Mouse (Mus musculus) c-Kit-positive CD71-positive TER-119-positive erythroid progenitor cells, embryonic 14.5 days (primary cell): ENCODE measurements around the gene Pkd1l2.

Source experiments
- DNase-seq: peaks from one replicate; pipeline ENCODE4 v3.0.0-alpha.2; 2013; ENCODE audit warnings: low spot score

The Pkd1l2 gene

DNA sequence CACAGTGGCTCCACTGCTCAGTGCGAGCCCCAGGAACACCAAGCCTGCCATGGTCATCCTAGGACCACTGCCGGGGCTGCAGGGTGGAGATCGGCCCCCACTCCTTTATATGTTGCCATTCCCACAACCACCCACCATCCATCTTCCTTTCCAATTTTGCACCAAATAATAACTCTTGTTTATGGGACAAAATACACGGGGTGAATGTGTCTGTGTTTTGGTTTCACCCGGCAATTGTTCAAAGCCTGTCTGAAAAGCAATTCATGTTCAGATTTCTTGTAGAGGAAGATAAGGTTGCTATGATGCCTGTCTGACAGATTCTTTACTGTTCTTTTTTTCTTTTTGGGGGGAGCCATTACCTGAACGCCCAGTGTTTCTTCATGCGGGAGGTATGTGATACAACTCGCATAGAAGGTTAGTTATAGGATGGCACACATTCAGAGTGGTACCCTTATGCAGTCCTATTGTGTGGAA, at the start of gene Pkd1l2:
TSS of gene Pkd1l2 (minus strand) at position 51 of the 474 bp plus-strand sequence.
- no peak for DNase-seq

DNA sequence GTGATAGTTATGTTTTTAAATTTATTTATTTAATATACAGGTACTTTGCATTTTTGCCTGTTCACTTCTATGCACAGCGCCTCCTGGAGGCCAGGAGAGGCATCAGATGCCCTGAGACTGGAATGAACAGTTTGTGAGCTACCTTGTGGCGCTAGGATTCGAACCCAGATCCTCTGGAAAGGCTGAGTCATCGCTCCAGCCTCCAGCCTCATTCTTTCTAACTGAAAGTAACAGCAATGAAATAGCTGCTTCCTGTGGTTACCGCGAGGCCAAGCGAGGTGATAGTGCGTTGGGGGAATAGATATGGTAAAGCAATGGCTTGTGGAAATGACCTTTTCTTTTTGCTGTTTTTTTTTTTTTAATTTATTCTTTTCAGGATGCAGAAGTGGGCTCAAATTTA, 44.8 kb upstream of the Pkd1l2 start:
- DNase-seq = peak; percentile 15

DNA sequence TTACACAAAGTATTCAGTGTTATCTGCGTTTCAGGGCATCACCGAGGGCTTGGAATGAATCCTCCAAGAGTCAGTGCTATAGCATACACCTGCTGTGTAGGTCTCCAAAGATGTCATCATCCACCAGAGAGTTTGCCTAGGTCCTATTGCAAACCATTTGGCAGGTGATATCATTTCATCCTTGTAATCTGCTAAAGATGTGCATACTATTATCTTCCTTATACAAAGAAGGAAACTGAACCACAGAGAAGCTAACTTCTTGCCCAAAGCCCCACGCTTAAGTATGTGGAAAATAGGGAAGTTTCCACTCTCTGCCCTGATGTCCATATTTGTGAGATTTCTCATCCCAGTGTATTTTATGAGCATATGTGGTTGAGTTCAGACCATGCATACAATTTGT, 44.2 kb upstream of the Pkd1l2 start:
- DNase-seq = no peak

DNA sequence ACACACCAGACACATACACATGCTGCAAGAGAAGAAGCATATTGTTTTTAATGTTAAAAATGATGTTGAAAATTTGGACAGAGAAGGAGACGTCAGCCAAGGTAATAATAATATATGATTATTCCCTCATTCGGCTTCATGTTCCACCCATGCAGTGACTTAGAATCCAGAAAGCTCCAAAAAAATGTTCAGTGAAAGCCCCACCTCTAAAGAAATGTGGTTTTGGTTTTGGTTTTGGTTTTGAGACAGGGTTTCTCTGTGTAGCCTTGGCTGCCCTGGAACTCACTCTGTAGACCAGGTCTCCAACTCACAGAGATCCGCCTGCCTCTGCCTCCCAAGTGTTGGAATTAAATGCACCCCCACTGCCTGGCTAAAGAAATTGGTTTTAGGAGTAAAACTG, 43.6 kb upstream of the Pkd1l2 start:
- no peak for DNase-seq

DNA sequence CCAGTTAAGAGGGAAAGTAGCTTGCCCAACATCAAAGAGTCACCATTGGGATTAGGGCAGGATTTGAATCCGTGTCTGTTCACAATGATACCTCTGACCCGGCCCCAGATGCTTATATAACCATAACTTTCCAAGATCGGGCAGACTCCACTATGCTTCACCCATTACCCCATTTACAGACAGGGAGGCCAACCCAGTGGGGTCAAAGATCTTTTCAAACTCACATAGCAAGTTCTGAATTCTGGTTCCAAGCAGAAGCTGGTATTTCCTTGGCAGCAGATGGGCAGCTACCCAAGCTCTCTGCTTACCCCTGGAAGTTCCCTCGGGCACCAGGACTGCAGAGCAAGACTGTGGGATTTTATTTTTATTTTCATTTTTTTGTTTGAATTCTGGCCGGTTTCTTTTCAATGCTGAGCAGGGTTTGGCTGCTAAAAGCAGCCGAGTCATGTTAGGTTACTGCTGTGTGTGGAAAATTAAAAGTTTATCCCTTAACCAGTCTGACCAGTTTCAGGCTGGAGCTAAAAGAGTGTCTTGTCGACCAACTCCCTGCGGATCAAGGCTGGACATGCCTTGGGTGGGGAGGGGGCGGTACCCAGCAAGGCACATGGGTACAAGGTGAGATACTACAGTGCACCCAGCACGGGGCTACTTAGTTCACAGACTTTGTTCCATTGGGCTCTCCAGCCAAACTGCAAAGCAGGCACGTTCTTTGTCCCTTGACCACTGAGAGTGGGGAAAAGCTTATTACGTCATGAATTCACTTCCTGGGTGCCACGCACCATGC, 41.8 kb upstream of the Pkd1l2 start:
- DNase-seq = no peak

DNA sequence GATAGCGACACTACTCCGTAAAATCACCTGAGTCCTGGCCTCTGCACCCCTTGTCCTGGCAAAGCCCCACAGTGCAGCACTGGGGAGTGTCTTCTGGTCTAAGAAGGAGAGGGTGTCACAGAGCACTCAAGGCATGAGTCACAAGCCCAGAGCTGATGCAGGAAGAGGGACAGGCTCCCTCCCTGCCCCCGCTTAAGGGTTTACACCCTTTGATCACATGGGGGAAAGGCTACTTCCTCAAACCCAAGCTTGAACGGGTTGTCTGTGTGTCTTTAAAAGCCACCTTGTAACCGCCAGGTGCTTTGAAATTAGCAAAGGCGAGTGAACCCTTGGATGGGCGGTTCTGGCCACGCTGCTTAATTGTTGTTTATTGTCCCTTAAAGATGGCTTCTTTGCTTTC, 39.0 kb upstream of the Pkd1l2 start:
- DNase-seq = no peak

DNA sequence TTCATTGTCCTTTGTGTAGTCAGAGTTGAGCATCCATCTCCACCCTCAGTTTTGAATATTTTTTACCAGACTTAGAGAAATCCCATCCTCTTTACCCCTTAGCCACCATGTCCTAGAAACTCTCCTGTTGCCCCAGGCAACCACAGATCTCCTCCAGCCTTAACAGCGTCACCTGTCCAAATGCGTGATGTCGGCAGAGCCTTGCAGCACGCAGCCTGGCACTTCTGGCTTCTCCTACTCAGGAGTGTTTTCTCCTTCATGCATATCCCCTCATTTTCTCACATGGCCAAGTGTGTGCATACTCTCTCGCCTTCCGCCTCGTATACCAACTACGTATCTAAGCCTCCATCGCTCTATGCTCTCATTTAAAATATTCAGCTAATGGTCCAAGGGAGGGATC, 36.2 kb upstream of the Pkd1l2 start:
- DNase-seq = no peak

DNA sequence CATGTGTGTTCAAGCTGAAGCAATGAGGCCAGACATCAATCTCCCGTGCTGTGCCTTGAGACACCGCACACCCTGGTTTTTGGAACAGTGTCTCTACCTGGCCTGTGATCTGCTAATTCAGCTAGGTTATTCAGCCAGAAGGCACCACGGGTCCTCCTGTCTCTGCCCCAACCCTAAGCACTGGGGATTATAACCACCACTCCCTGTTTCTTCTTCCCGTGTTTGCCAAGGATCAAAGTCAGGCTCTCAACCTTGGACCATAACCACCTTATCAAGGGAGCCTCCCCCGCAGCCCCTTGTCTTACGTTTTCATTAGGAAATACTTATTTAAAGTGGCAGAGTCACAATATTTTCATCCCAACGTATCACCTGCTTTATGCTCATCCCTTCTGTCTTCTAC, 34.3 kb upstream of the Pkd1l2 start:
- no peak for DNase-seq

DNA sequence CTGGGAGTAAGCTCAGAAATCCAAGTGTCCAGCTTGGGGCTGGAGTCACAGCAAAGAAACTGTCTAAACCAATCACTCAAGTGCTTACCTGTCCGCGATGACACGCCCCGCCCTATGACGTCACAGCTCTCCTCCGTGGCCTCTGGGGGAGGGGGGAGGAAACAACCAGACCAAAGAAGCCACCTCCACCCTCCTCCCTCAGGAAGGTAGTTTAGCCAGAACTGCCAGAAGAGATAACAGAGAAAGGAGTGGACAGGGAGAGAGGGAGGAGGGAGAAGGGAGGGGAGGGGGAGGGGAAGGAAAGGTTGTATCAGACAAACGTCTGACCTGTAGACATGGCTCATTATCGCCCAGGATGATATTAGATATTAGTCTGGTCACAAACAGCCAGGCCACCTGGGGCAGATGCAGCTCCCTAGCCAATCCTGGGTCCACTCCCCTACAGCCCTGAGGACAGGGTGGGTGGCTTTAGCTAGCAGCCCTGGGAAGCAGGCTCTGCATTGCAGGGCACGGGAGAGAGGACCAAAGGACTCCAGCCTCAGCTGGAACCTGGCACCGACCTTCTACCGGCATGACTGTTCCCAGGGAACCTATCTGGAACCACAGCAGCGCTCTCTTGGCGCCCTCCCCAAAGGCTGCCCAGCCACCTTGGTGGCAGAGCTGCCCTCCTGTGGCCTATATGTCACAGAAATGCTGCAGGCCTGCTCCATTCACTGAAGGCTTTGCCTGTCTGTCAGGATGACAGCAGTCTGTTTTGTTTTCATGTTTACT, 33.6 kb upstream of the Pkd1l2 start:
- DNase-seq = peak; percentile 27

DNA sequence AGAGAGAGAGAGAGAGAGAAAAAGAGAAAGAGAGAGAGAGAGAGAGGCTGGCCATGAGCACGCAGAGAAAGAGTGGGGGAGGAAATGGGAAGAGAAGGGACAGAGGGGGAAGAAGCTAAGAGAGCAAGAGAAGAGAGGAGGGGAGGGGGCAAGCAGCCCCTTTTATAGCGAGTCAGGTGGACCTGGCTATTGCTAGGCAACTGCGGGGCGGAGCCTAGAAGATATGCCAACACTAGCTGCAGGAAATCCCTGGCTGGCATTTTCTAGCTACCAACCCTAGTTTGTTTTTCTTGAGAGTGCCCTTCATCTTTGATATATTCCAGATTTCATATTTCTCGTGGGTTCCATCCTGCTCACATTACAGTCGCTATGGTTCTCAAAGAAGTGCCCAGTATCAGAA, 32.8 kb upstream of the Pkd1l2 start:
- no peak for DNase-seq

DNA sequence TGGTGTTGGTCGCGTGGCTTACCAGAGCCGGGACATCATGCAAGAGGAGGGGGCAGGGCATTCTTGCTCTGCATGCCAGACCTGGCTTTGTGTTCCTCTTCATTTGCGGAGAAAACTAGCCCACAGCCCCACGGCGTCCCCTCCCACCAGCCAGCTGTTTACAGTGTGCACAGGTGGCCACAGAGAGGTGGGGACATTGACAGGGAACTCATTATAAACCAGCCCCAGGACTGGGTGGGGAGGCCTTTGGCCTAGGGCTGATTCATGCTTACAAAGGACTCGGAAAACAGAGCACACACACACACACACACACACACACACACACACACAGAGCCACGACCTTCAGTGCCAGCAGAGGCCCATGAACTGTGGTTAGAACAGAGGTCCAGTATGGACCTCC, 30.0 kb upstream of the Pkd1l2 start:
- no peak for DNase-seq

DNA sequence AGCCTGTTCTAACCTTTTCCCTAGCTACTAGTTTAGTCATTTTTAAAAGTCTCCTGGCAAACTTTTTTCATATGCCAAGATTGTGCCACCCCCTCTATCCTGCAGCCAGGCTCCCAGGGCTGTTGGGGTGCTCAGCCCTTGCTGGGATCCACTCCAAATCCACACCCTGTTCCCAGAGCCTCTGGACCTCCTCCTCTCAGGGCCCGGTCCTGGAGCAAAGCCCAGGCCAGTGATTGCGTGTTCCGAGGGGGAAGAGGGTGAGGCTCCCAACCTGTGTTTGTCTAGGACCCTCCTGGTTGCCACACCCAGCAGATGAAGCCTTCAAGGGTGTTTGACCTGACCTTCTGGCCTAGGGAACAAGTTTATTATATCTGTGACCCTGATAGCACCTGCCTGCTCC, 29.4 kb upstream of the Pkd1l2 start:
- no peak for DNase-seq

DNA sequence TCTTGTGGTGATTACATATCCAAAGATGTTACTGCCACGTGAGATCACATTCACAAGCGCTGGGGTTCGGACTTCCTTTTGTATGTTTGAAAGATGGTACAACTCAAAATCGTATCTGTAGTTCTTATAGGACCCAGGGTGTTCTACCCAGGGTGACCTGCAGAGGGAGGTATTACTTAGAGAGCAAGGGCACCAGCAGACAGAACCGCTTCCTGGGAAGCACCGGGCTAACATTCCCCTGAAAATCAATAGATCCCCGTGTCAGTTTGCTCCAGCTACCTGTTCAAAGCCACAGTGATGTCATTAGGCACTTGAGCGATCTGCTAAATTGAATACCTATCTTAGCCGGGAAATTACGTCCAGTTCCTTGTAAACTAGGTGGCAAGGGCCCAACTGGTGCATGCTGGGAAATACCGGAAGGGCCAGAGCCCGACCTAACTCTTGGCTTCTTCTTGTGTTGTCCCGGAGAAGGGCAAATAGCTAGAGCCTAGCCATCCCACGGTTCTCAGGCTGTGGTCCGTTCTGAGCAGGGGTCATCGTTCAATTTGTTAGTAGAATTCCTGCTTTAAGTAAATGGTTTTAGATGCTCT, 27.6 kb upstream of the Pkd1l2 start:
- DNase-seq = peak; percentile 40

DNA sequence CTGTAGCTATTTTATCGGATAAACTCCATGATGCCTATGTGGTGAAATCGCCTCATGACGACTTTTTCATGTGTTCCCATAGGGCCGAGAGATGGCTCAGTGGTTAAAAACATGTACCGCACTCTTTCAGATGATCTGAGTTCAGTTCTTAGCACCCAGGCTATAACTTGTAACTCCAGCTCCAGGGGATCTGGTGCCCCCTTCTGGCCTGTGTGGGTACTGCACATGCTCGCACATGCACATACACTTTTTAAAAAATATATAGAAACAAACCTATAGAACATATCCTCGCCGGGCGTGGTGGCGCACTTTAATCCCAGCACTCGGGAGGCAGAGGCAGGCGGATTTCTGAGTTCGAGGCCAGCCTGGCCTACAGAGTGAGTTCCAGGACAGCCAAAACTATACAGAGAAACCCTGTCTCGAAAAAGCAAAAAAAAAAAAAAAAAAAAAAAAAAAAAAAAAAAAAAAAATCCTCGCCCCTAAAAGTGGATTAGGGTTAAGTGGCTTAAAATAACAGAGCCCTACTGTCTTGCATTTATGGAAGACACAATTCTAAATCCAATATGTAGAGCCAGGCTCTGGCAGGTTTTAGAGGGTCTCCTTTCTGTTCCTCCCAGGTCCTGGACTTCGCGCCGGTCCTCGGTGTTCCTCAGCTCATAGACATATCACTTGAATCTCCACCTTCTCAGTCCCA, 26.9 kb upstream of the Pkd1l2 start:
- DNase-seq = no peak

DNA sequence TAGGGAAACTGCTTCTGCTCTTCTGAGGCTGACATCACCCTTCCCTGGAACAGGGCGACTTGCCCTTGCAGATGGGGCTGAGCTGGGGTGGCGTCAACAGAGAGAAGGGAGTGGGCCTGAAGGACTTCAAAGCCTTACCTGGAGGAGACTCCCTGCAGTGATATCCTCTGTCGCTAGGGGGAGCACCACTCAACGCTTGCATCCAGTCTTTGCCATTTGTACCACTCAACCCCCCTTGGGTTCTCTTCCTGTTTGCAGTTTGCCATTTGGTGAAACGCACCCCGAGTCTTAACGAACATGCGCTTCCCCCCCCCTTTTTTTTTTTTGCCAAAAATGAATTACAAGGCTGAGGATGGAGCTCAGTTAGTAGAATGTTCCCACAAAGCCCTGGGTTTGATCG, 25.3 kb upstream of the Pkd1l2 start:
- peak; percentile 69 for DNase-seq

DNA sequence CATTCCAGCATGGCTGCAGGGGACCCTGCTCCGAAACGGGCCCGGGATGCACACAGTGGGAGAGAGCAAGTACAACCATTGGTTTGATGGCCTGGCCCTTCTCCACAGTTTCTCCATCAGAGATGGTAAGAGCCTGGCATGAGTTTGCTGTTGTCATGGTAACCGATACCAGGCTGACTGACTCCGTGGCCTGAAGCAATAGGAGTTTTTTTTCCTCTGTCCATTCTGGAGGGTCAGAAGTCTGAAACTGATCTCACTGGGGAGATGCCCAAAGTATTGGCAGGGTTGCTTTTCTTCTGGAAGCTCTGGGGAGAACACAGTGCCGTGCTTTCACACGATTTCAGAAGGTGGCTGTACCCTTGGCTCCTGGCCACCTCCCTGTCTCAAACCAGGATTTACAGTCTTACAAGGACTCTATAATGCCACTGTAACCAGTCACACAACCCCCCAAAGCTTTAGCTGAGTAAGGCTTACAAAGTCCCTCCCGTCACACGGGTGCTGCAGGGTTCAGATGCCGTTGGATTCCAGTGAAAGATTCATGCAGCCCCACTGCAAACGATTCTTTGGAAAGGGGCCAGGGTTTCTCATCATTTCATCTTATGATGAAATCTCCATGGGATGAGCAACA, 15.4 kb upstream of the Pkd1l2 start:
- no peak for DNase-seq

DNA sequence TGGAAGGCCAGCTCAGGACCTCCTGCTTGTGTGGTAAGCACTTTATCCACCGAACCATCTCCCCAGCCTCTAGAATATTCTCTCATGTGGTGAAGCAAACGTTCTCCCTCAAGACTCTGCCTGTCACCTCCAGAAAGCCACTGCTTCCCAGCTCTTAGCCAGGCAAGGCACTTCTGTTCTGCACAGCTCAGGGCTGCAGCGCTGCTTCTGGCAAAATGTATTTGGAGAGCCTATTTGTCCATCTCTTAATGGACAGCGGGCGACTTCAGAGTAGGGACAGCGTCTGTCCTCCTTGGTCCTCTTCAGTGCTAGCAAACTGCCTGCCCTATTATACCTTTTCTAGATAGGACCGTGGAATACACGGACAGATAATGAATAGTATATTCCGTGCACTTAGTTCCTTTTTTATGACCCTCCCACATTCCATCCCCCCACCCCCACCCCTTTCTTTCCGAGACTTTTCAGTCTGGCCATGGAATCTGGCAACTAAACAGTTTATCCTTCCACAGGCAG, 14.9 kb upstream of the Pkd1l2 start:
- DNase-seq = no peak

DNA sequence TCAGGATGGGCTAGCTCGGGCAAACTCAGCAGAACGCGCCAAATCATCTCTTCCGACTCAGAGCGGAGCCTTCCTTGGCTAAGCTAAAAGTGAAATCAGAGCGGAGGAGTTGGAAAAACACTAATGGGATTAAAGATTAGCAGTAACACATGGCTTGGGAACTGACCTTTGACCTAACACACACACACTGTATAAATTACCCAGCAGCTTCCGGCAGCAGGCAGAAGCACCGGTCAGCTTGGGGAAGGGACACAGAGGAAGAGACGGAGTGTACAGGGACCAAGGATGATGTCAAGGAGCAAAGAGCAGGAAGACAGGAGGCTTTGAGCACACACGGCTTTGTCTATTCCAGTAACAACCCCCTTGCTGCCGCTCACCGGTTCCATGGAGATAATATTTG, 13.4 kb upstream of the Pkd1l2 start, which contains the start of gene Bco1:
TSS of gene Bco1 (plus strand) at position 208 of the 400 bp plus-strand sequence.
- DNase-seq = no peak

DNA sequence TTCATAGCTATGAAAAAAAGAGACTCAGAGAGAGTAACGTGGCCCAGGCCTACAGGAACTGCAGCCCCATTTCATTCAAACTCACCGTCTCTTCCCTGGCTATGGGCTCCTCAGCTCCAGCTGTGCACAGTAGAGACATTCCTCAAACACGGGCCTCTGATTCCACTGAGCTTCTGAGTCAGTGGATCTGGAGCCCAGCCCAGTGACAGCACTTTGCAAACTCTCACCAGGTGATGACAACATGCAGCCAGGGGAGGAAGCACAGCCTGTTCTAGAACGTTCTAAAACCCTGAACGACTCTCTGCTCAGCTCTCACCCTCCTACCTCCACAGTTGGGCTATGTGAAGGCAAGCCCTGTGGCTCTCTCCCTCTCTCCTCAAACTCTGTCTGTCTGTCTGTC, 11.8 kb upstream of the Pkd1l2 start:
- DNase-seq = no peak

DNA sequence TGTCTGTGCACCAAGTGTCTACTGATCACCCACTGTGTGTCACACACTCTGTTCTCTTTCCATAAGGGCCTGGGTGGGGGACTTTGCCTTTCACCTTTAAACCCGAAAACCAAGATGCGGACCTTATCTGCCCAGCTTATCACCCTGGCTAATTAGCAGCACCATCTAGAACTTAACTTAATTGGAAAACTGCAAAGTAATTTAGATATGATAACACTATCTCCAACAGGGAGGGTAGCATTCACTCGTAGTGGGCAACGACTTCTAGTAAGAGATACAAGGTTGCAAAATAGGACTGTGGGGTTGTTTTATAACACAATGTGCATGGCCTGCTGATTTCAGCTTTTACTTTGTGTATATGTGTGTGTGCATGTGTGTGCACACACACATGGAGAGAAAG, 7.6 kb upstream of the Pkd1l2 start:
- no peak for DNase-seq

DNA sequence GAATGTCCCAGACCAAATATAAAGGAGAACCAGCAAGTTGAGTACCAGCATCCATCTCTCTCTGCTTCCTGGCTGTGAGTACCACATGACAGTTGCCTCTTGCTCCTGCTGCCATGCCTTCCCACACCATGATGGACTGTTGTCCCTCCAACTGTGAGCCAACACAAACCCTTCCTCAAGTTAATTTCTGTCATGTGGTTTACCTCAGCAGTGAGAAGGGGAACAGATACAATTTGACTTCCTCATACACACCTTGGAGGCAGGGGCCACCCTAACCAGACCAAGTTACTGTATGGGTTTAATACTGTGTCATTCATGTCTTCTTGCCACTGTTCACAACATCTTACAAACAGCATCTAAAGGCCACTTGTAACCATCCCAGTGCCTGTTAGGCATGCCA, 4.8 kb upstream of the Pkd1l2 start:
- no peak for DNase-seq

DNA sequence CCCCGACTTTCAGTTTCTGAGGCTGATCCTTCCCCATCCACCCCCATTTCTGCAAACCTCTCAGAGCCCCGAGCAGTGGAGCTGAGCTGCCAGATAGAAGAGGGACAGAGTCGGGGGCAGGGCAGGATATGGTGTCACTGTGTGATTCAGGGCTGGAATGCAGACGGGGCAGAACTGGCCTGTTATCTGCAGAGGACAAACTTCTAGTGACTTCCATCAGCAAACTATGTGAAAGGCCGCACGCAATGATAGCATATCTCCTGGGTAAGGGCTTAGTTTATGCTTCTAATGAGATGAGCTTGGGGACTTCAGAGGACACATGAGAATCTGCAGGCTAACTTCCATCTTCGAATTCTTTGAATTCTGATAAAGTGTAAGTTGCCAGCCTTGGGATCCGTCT, 3.3 kb upstream of the Pkd1l2 start:
- peak; percentile 84 for DNase-seq
